Mouse (Mus musculus) liver, postnatal 0 days (tissue): Measurements from ENCODE around the gene Taf10.

Experiments
- CTCF ChIP-seq: sonication (generic); IDR thresholded peaks from 2 replicates; pipeline ENCODE4 v1.5.1; 2016; ENCODE audit warnings: antibody characterized with exemption, low read depth
- EP300 ChIP-seq: IDR thresholded peaks from 2 replicates; pipeline ENCODE4 v1.6.1; 2016; ENCODE audit warnings: antibody characterized with exemption, low read depth, mild to moderate bottlenecking

DNA sequence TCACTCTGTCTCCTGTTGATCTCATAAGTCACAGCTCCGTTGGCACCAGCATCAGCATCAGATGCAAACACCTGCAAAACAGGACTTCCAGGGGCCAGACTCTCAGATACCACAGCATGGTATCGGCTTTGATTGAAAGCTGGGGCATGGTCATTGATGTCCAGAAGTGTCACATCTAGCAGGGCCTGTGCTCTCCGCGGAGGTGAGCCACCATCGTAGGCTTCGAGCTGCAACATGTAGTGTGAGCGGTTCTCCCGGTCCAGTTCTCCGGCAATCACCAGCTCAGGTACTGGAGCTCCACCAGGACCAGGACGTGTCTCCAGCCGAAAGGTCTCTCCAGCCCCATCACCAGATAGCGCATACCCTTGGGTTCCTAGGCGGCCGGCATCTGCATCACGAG is 28.2 kb upstream of the Taf10 start:
- TF ChIP-seq EP300 (no peak), CTCF (no peak)
